Mouse (Mus musculus): ENCODE data around the gene Hpse. TPM values are rescaled to one million over a fixed set of nuclear protein-coding genes. Genes with fewer than 3 reads are reported as not detected.

The Hpse gene
- 23.0 and 26.6 TPM in 2 replicates for total RNA-seq (2014; fragmentation: Nextera tagmentation)
- 27.7 and 30.3 TPM in 2 replicates for total RNA-seq (2017)

DNA sequence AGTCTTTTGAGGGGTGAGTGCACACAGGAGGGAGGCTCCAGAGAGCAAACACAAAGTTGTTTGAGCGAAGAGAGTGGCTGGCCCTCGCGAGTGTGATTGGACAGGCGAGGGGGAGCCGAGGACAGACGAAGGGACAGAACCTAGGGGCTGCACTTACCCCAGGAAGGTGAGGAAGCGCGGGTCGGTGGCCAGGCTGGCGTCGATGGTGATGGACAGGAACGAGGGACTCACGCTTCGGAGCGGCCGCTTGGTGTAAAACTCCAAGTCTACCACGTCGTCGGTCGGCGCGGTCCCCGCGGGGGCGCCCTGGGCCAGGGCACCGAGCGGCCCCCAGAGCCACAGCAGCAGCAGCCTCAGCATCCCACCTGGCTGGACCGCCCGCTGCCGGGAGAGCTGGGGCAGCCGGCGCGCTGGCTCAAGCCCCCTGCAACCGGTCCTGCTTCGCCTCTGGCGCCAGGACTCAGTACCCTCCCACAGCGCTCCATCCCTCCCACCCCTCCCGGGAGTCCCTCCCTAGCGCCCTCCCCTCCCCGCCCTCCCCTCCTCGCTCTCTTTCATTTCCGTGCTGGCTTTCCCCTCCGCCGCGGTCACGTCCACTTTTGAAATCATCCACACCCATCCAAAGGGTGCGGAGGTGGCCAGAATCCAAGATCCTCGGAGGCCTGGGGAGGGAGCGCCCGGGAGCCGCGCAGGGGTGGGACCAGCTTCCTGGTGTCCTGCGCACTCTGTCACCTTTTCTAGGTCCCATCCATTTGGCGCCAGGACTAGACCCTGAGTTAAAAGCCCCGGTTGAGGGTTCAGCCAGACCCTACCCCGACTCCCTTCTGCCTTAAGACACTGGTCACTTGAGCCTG is at the start of gene Hpse:
Gene Hpse, minus strand, starts transcription at position 482 of the 854 bp plus-strand sequence.
- ATAC-seq (replicated peaks; ENCODE audit: poor library complexity, severe bottlenecking) = peak; percentile 60

DNA sequence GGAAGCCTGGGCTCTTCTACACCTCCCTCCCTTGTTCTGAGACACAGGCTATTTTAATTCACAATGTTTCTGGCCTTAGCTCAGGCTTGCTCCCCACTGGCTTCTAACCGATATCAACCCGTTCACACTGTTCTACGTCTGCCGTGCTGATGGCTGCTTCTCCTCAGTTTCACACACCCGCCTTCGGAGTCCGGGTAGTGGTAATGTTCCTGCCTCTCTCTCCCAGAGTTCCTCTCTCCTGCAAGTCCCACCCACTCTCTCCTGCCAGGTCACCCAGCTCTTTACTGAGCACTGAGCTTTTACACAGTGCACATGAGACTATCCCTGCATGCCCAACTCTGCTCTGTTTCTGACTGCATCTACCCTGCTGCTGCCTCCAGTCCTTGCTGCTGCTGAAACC is 46.5 kb upstream of the Hpse start:
- ATAC-seq (replicated peaks; ENCODE audit: poor library complexity, severe bottlenecking) = no peak

DNA sequence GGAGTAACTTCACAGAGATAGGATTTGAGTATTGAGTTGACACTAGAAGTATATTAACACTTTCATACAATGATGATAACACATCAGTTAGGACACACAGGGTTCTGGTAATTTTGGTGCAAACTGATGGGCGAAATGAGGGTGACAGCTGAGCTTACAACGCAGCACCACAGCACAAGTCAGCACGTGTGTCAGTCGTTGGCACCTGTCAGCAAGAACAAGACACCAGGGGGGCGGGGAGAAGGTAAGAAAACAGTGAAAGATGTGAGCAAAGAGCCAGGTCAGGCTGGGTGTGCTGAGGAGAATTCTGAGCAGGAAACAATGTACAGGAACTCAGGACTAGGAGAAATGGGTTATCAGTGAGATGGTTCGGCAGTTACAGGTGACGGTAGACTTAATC is 42.2 kb upstream of the Hpse start:
- ATAC-seq (replicated peaks; ENCODE audit: poor library complexity, severe bottlenecking) = no peak

DNA sequence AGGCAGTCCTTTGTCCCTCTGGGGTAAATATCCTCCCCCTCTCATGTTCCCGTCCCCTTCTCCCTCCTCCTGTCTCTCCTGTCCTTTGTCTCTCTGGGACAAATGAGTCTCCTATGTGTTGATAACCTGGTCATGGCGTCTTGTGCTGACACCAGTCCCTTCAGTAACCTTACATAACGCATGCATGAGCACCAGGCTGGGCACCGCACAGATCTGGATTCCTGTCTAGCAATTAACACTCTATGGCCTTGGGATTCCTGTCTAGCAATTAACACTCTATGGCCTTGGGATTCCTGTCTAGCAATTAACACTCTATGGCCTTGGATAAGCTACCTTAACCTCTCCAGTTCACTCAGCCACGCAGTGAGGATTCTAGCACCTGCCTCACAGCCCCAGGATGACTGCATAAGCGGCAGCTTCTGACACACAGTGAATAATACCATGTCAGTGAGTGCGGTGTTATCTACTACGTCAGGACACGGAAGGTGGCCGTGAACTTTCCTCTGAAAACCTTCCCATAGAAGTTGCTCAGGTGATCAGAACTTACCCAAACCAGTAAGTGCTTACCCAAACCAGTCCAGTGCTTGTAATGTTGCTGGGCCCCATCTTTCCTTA is 40.6 kb upstream of the Hpse start:
- ATAC-seq (replicated peaks; ENCODE audit: poor library complexity, severe bottlenecking) = no peak

DNA sequence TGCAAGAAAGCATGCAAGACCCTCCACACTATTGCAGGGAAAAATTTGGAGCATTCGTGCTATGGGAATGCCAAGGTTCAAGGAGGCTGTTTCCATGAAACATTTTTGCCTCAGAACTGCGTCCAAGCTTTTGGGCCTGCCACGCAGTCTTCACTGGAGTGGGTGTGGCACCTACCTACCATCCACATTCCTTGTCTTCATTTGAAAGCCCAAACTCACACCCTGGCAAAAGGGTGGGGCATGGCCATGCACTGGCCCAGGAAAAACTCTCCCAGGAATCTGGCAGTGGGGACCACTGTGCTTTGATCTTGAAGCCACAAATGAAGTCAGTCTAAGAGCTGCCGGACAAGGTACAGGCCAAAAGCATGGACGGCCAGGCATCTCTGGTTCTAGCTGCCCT is 38.6 kb upstream of the Hpse start:
- no peak for ATAC-seq (replicated peaks; ENCODE audit: poor library complexity, severe bottlenecking)

DNA sequence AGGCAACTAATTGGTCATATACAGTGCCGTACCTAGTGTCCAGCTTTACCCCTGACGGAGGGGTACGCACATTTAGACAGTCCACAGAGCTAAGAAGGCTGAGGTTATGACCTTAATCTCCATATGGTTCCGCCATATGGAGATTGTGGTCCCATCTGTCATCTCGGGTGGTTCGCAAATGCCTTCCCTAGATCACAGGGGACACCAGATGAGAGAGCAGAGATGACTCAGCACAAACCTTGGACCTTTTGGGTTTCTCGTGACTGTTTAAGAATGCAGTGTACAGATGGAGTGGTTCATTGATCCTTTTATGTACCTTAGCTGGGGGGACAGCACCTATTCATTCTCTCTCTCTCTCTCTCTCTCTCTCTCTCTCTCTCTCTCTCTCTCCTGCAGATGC is 33.9 kb upstream of the Hpse start:
- no peak for ATAC-seq (replicated peaks; ENCODE audit: poor library complexity, severe bottlenecking)

DNA sequence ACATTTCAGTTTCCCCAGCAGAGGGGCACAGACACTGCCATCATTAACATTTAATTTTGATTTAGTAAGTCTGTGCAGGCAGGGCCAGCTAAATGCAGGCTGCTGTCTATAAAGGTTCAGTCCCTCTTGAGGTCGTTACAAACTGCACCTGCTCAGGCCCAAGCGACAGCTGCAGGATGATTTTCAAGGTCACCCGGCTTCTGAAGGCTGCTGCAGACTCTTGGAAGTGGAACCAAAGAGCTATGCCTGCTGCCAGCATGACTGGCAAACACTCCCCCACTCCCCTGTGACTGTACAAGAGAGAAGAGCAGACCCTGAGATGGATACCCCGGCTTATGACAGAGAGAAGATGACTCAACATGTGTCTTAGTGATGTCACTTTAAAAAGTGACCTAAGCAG is 32.1 kb upstream of the Hpse start:
- no peak for ATAC-seq (replicated peaks; ENCODE audit: poor library complexity, severe bottlenecking)

DNA sequence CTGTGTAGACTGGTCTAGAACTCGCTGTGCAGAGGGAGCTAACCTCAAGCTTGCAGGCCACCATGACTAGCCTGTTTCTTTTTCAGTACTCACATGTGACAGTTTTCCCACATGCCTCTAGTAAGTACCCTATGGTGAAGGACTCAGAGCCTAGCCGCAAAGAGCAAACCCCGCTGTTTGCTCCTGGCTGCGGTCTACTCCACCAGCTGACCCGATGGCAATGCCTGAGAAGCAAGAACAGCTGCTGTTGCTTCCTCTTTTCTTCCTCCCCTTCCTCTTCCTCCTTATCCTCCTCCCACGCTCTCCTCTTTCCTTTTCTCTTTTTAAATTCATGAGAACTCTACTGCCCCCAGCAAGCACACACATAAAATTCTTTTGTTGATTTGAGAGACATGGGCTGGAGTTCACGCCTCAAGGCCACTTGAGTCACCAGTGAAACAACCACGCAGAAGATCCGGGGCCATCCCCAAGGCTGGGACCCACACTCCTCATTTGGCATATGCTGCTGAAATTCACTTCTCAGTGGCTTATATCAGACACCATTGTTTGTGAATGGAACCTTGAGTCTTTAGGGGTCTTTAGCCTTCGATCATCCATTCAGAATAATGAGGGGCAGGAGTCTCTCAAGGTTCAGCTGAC is 31.2 kb upstream of the Hpse start:
- peak; percentile 98 for ATAC-seq (replicated peaks; ENCODE audit: poor library complexity, severe bottlenecking)

DNA sequence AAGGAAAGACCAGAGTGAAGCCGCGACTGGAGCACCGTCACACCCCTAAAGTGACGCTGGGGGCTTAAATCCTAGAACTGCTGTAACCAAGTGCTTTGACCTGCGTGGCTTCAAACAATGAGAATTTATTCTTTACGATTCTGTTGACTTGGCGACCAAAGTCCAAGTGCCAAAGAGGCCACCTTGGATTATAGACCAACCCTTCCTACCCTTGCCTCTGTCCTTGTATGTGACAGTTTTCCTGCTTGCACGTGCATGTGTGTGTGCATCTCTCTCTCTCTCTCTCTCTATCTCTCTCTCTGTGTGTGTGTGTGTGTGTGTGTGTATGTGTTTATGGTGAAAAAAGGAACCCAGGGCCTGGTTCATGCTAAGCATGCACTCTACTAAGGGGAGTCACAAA is 19.3 kb upstream of the Hpse start:
- ATAC-seq (replicated peaks; ENCODE audit: poor library complexity, severe bottlenecking) = no peak

DNA sequence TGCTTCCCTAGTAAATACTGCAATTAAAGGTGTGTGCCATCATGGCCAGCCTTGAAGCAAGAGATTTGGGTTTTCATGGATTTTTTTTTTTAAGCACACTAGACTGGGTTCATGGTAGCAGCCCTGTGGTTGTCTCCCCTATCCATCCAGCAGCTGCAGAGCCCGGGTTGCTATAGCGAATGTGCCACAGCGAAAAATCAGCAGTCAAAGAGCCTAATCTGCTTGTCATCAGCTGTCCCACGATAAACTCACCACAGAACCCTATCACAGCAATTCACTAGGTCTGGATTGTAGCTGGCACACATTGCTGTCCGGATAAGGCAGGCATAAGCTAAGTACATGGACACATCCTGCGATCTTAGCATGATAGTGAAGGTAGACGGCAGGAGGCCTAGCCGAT is 17.4 kb upstream of the Hpse start:
- no peak for ATAC-seq (replicated peaks; ENCODE audit: poor library complexity, severe bottlenecking)

DNA sequence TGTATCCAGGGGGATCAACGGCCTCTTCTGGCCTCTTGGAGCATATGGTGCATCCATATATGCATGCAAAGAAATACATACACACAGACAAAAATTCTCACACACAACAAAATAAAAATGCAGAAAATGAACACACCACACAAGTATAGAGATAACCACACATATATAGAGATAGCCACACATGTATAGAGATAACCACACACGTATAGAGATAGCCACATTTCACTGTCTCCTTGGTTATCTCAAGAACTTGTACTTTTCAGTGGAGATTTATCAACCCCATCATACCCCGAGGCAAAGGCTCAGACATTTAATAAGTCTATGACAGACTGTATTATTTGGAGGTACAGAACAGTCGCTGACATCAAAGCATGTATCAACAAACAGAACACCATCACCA is 15.0 kb upstream of the Hpse start:
- ATAC-seq (replicated peaks; ENCODE audit: poor library complexity, severe bottlenecking) = no peak

DNA sequence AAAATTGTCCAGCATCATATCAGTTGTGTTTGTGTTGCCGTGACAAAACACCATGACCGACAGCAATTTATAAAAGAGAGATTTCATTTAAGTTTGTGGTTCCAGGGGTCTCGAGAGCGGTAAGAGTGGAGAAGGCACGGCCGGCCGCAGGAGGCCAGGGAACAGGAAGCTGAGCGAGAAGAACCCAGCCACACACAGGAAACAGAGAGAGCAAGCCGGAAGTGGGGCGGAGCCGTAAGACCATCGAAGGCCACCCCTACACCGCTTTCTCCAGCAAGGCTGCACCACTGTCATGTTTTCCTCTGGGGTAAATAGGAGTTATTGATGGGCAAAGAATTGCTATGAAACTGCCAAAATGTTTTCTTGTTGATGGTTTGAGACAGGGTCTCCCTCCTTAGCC is 9.2 kb upstream of the Hpse start:
- ATAC-seq (replicated peaks; ENCODE audit: poor library complexity, severe bottlenecking) = peak; percentile 95

DNA sequence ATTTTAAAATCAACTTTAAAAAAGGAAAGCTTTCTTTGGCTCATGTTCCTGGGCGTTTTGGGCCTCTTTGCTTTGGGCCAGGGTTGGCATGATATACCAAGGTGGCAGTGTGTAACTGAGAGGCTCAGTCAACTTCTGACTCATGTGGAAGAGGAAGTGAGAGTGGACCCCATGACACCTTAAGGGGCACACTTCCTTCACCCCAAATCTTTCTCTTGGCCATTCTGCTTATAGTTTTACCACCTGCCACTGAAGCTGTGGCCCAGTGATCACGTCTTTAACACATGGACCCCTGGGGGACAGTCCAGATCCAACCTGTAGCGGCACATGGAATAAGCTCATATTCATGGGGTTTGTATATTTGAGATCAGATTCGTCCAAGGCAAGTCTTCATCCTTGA is 6.5 kb upstream of the Hpse start:
- ATAC-seq (replicated peaks; ENCODE audit: poor library complexity, severe bottlenecking) = peak; percentile 86

DNA sequence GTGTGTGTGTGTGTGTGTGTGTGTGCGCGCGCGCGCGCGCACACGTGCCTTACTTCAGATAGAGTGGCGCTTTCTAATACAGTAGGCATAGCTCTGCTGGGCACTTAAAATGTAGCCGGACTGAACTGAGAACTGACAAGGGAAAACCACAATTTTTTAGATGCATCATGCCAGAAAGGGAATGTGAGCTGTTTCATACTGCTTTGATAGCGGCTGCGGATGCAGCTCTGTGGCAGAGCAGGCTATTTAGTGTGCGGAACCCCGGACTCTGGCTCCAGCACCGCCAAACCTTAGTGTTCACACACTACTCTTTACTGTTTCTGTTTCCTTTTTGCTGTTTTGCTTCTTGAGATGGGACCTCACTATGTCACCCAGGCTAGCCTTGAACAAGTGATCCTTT is 2.8 kb downstream of the Hpse start:
- ATAC-seq (replicated peaks; ENCODE audit: poor library complexity, severe bottlenecking) = peak; percentile 15

DNA sequence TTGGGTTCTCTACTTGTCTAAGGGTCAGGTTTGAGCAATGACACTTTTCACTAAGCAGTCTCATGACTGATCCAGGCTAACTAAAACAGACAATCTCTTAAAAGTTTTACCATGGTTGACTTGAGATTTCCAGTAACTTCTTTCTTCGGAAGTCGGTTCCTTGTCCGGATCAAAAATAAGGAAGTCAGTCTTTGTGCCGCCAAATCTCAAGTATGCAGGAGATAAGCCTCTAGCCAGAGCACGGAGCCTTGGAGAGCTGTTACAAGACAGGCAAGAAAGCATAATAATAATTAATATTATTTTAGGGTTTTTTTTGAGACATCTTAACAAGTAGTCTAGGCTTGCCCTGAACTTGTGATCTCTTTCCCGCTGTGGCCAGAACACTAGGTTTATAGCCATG is 8.3 kb downstream of the Hpse start:
- no peak; the same call in 1 of the 2 replicates for ATAC-seq (replicated peaks; ENCODE audit: poor library complexity, severe bottlenecking)

DNA sequence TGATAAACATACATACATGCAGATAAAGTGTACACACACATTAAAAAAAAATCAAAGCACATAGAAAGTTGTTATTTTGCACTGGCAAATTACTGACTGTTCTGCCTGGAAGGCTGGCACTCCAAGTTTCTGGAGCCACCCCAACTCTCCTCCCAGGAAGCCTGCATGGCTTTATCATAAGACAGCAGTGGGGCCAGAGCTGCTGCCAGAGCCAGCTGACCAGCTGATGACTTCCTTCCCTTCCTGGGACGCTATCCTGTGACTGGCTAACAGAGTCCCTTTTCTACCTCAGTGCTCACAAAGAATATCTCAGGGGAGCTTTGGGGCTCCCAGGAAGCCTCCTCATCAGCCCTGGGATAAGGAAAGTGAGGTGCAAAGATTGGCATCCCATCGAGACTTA is 9.5 kb downstream of the Hpse start:
- ATAC-seq (replicated peaks; ENCODE audit: poor library complexity, severe bottlenecking) = peak; percentile 20; the same call in 1 of the 2 replicates

DNA sequence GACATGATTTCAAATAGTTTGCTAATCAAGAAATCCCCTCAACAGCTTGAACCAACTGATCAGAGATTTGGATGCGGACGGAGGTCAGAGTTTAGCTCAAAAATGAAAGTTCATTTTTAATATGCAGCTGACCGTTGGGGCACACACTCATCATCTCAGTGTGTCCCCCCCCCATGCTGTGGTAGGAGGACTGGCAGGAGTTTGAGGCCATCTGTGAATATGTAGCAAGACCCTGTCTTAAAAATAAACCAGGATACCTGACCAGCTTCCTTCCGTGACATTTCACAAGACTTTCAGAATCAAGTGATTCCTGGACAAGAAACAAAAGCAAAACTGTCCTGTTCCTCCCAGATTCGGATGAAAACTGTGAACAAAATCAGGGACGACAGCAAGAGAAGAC is 10.5 kb downstream of the Hpse start:
- peak; percentile 83 for ATAC-seq (replicated peaks; ENCODE audit: poor library complexity, severe bottlenecking)

DNA sequence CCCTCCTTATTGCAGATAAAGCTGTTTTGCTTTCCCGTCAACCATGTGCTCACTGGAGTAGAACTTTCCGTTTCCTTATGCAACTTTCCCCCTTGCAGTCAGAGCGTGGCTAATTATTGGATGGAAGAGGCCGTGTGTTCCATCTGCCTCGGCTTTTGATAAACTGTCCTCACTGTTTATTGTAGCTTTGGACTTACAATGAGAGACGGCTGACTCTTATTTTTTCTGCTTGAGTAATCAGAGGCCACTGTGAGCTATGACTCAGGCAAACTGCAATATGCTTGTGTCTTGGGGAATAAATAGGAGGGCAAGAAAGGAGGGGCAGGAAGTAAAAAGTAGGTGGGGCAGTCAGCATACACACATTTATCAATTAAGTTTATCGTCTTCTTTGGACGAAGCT is 12.8 kb downstream of the Hpse start:
- peak; percentile 13; the same call in 1 of the 2 replicates for ATAC-seq (replicated peaks; ENCODE audit: poor library complexity, severe bottlenecking)

DNA sequence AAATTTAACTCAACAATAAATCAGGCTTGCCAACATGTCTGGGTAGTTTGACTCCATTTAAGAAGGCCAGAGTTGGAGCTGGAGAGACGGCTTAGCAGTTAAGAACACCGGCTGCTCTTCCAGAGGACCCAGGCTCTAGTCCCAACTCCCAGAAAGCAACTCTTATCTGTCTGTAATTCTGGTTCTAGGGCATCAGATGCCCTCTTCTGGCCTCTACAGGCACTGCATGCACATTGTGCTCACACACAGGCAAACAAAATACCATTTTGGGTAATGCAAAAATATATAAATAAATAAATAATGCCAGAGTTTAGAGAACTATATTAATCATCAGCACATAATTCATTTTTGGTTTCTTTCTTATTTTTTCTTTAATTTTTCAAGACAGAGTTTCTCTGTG is 15.2 kb downstream of the Hpse start:
- ATAC-seq (replicated peaks; ENCODE audit: poor library complexity, severe bottlenecking) = no peak

DNA sequence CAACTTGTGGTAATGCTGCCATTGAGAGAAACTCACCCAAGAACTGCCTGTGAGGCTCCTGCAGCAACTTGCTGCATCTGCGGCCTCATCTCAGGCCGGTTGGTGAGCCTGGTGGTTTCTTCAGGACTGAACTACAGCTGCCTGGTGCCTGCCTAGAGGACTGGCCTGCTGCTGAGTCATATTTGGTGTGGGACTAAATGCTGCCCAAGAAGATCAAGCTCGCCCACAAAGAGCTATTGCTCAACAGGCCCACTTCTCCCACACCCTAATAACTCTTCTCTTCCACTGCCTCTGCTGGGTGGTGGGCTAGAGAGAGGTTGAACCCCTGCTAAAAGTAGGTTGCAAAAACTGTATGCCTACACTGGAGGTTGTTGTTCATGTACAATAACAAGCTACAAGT is 17.2 kb downstream of the Hpse start:
- ATAC-seq (replicated peaks; ENCODE audit: poor library complexity, severe bottlenecking) = peak; percentile 58

DNA sequence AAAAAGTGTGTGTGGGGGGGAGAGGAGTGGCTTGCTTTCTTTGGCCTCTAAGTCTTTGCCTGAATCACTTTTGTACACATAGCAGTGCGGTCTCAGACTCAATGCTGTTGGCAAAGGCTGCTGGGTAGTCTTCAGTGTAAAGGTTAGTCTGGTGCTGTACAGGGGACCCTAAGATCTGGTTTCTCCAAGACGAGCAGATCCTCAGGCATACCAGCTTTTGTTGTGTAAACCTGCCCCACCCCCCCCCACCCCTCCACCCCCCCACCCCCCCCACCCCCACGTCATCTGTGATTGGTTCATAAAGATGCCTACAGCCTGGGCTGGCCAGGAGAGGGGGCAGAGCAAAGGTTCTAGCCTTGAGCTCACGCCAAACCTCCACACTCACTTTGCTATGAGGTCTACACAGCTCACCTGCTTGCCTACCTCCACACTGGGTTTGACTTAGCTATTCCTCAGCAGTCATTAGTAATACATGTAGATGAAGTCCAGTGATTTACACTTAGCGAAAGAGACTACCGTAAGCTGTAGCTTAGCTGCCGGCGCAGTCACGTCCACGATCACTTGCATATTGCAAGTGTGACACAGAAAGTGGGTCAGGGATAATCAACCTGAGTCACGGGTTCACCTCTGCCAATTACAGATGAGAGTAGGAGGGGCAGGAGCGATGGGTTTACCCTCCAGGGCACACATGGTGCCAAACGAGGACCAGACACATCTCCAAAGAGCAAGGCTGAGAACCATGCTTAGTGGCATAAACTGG is 18.5 kb downstream of the Hpse start:
- ATAC-seq (replicated peaks; ENCODE audit: poor library complexity, severe bottlenecking) = no peak

Measured in granulocyte monocyte progenitor cell, adult 5-6 weeks (primary cell).